Mouse (Mus musculus): ENCODE measurements at regions not wholly inside any gene's neighbourhood (a gene's known extent, or its start where the extent isn't known, plus 50 kb on each side); places are given as distances from the start of the nearest gene placed in this dataset.

DNA sequence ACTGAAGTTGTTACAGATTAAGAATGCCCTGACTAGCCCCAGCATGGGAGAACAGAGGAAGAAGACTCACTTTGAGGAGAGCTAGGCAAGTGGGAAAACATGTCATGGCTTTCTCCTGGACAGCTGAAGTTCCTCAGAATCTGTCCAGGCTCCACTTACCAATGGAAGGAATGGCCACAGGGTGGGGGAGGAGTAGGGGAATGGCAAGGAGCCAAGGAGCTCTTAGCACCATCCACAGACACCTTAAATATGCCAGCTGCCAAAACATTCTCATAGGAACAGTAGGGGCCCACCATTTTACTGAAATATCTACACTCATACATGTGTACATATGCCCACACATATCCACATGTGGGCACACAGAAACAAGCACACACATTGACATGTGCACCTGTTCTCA lies 134.9 kb upstream of the Nrp1 start:
- TF ChIP-seq CTCF (IDR thresholded peaks at IDR 0.05; ENCODE audit: borderline replicate concordance, insufficient read depth, low read length), result no peak
- TF ChIP-seq POLR2A (IDR thresholded peaks at IDR 0.05; ENCODE audit: low read depth, low read length), result no peak
